Mouse (Mus musculus) kidney, adult 9 months (tissue): Measurements from ENCODE around the gene Tcea2.

ENCODE experiments used
- DNase-seq: peaks from one replicate; pipeline ENCODE4 v3.0.0; 2022

The Tcea2 gene

GRCm38 (mm10) chr2:181675454-181675853 is 4.7 kb upstream of the Tcea2 start:
- peak; percentile 81 for DNase-seq

- DNase-seq: no peak
Observed at GRCm38 (mm10) chr2:181676424-181676823, 3.7 kb upstream of the Tcea2 start.

GRCm38 (mm10) chr2:181677096-181677754 is 2.9 kb upstream of the Tcea2 start:
- DNase-seq: peak; percentile 69

- DNase-seq: peak; percentile 52
Observed at GRCm38 (mm10) chr2:181677755-181678098, 2.4 kb upstream of the Tcea2 start.

GRCm38 (mm10) chr2:181678780-181679179 is 1.3 kb upstream of the Tcea2 start:
- DNase-seq: peak; percentile 92

- no peak for DNase-seq
Observed at GRCm38 (mm10) chr2:181680716-181681117, 607 bp downstream of the Tcea2 start.

- no peak for DNase-seq
Observed at GRCm38 (mm10) chr2:181681978-181682377, 1.9 kb downstream of the Tcea2 start.

- DNase-seq: no peak
Observed at GRCm38 (mm10) chr2:181683381-181683780, 3.3 kb downstream of the Tcea2 start.

- DNase-seq: no peak
Observed at GRCm38 (mm10) chr2:181684713-181685112, 4.6 kb downstream of the Tcea2 start.

GRCm38 (mm10) chr2:181685686-181686085 is 5.6 kb downstream of the Tcea2 start:
- no peak for DNase-seq

GRCm38 (mm10) chr2:181687586-181687985 is 7.5 kb downstream of the Tcea2 start:
- DNase-seq: no peak

- no peak for DNase-seq
Observed at GRCm38 (mm10) chr2:181689466-181690160, 9.5 kb downstream of the Tcea2 start.

GRCm38 (mm10) chr2:181691083-181691482 is 11.0 kb downstream of the Tcea2 start:
- no peak for DNase-seq

GRCm38 (mm10) chr2:181691571-181691970 is 11.5 kb downstream of the Tcea2 start:
- DNase-seq: no peak

GRCm38 (mm10) chr2:181692304-181692703 is 12.2 kb downstream of the Tcea2 start:
- no peak for DNase-seq

GRCm38 (mm10) chr2:181693339-181694280 is 13.5 kb downstream of the Tcea2 start, which contains the start of gene Rgs19:
Gene Rgs19 (minus strand): TSS chr2:181693977.
- DNase-seq: peak; percentile 66

GRCm38 (mm10) chr2:181694581-181694980 is 14.5 kb downstream of the Tcea2 start:
- no peak for DNase-seq

GRCm38 (mm10) chr2:181695776-181696175 is 15.7 kb downstream of the Tcea2 start:
- no peak for DNase-seq

- no peak for DNase-seq
Observed at GRCm38 (mm10) chr2:181696801-181697420, 16.8 kb downstream of the Tcea2 start.

- DNase-seq: no peak
Observed at GRCm38 (mm10) chr2:181698241-181698640, 18.1 kb downstream of the Tcea2 start, which contains the start of gene Lkaaear1. Gene Lkaaear1 (minus strand): TSS chr2:181698442.

GRCm38 (mm10) chr2:181706668-181707067 is 26.6 kb downstream of the Tcea2 start:
- peak; percentile 33 for DNase-seq

- no peak for DNase-seq
Observed at GRCm38 (mm10) chr2:181713749-181714148, 33.6 kb downstream of the Tcea2 start.

GRCm38 (mm10) chr2:181714903-181715326 is 34.8 kb downstream of the Tcea2 start, which contains the start of gene Oprl1:
Gene Oprl1 (plus strand): TSS chr2:181715016.
- DNase-seq: no peak
